Mouse (Mus musculus): ENCODE measurements at regions not wholly inside any gene's neighbourhood (a gene's known extent, or its start where the extent isn't known, plus 50 kb on each side); places are given as distances from the start of the nearest gene placed in this dataset.

DNA sequence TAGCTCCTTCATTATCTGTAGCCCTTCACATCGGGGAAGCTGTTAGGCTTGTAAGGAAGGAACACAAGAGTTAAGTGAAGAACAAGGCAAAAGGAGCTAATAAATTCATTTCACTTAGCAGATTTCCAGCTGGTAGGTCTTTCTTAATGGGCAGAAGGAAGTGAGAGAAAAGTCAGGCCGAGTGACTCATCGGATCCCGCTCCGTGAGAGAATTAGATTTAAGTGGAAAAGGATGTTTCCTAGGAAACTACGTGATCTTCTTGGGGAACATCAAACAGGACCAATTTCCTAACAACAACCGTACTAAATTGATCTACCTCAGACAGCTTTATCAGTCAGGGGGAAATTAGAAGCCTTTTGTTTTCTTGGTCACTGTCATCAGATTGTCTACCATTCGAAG is 625.4 kb upstream of the Arpp21 start:
- 52% methylated on average over 8 of the region's 8 CpGs for WGBS
- no peak for ATAC-seq

DNA sequence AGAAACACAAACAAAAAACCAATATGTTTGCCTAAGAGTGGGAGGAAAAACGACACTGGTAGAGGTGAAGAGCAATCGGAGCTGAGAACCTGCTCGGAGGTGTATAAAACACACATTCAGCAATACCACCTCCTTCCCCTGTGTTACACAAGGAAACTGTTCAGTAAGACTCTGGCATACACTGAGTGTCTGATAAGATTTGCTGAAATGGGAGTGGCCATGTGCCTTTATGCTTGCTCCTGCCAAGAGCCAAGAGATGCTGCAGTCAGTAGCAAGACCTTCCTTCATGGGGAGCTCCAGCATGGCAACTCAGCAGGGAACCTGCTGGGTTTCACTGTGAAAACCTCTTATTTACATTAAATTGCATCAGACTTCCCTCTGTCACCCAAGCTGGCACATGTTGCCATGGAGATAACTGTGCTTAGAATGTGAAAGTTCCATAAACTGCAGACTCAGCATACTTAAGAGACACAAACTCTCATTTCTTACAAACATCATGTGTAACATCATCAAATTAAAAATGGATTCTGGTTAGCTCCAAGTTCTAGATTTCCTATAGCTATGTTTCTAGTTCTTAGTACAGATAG is 624.7 kb upstream of the Arpp21 start:
- H3K27ac ChIP-seq (ENCODE audit: low read depth, low read length), result no peak overlapping the region
- H3K9ac ChIP-seq (ENCODE audit: low read depth, low read length), result no peak overlapping the region
- no peak for ATAC-seq
- H3K4me3 ChIP-seq (ENCODE audit: low read length), result no peak overlapping the region
- no peaks in the 10 kb centered on the region for H3K27me3 ChIP-seq (replicated peaks; ENCODE audit: control insufficient read depth, insufficient read depth, low read length)
- no peaks in the 10 kb centered on the region for H3K9me3 ChIP-seq (ENCODE audit: control insufficient read depth, low read length)
- WGBS, result 86% methylated on average over 3 of the region's 3 CpGs
- no peaks in the 10 kb centered on the region for H3K36me3 ChIP-seq (ENCODE audit: control insufficient read depth, insufficient read depth, low read length)
- peaks cover 5% of the 10 kb centered on the region for H3K4me1 ChIP-seq (ENCODE audit: control insufficient read depth, insufficient read depth, low read depth, low read length)
- no peak overlapping the region for H3K4me2 ChIP-seq (ENCODE audit: low read length)

More for the DNA sequence above, 625.4 kb upstream of the Arpp21 start:
- no peak overlapping the region for H3K9ac ChIP-seq (ENCODE audit: low read depth, low read length)
- H3K4me1 ChIP-seq (ENCODE audit: control insufficient read depth, insufficient read depth, low read depth, low read length), result peaks cover 5% of the 10 kb centered on the region
- H3K4me3 ChIP-seq (ENCODE audit: low read length), result no peak overlapping the region
- no peaks in the 10 kb centered on the region for H3K9me3 ChIP-seq (ENCODE audit: control insufficient read depth, low read length)
- H3K27me3 ChIP-seq (replicated peaks; ENCODE audit: control insufficient read depth, insufficient read depth, low read length), result no peaks in the 10 kb centered on the region
- no peaks in the 10 kb centered on the region for H3K36me3 ChIP-seq (ENCODE audit: control insufficient read depth, insufficient read depth, low read length)
- H3K4me2 ChIP-seq (ENCODE audit: low read length), result no peak overlapping the region
- H3K27ac ChIP-seq (ENCODE audit: low read depth, low read length), result no peak overlapping the region

DNA sequence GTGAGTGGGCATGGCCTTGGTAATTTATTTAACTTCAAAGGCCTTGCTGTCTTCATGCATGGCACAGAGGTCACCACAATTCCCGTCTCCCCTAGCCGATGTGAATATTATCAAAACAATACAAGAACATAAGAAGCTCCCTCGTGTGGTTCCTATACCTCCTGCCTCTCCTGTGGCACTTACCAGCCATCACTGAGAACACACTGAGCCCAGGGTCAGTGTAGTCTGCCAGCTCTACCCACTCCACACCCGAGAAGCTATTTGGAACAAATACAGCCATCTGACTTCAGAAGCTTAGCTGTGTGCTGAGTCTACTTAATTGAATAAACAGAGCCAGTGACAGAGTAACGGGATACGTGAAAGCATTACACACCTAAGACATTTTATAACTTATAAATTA is 605.7 kb upstream of the Arpp21 start:
- Histone ChIP-seq H3K36me3 (ENCODE audit: control insufficient read depth, insufficient read depth, low read length) (no peaks in the 10 kb centered on the region), H3K27ac (ENCODE audit: low read depth, low read length) (no peak overlapping the region), H3K4me3 (ENCODE audit: low read length) (no peak overlapping the region), H3K9ac (ENCODE audit: low read depth, low read length) (no peak overlapping the region), H3K4me2 (ENCODE audit: low read length) (no peak overlapping the region), H3K9me3 (ENCODE audit: control insufficient read depth, low read length) (no peaks in the 10 kb centered on the region), H3K4me1 (ENCODE audit: control insufficient read depth, insufficient read depth, low read depth, low read length) (no peaks in the 10 kb centered on the region), H3K27me3 (replicated peaks; ENCODE audit: control insufficient read depth, insufficient read depth, low read length) (no peaks in the 10 kb centered on the region)
- ATAC-seq, result no peak
- WGBS, result 58% methylated on average over 6 of the region's 6 CpGs

DNA sequence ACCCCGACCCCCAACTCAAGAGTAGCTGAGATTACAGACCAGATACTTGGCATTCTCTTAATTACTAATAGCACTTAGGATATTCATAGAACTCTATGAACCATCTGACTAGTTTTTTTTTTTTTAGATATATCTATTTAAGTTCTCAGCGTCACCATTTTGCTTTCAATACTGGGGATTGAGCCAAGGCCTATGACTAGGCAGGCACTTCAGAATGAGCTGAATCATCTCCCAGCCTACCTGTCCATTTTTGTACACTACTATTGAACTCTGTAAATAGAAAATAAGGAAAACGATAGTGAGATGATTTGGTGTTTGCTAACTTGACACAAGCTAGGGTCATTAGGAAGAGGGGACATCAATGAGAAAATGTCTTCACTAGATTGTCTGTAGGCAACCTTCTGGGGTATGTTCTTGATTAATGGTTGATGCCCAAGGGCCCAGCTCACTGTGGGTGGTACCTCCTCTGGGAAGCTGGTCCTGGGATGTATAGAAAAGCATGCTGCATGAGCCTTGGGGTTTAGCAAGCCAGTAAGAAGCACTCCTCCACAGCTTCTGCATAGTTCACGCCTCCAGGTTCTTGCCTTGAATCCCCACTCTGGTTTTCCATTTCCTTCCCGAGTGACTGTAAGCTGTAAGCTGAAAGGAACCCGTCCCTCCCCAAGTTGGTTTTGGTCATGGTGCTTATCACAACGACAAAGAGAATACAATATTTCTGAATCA is 603.5 kb upstream of the Arpp21 start:
- H3K9me3 ChIP-seq (ENCODE audit: control insufficient read depth, low read length), result no peaks in the 10 kb centered on the region
- H3K4me3 ChIP-seq (ENCODE audit: low read length), result no peak overlapping the region
- H3K27ac ChIP-seq (ENCODE audit: low read depth, low read length), result no peak overlapping the region
- no peak overlapping the region for H3K4me2 ChIP-seq (ENCODE audit: low read length)
- H3K36me3 ChIP-seq (ENCODE audit: control insufficient read depth, insufficient read depth, low read length), result no peaks in the 10 kb centered on the region
- H3K27me3 ChIP-seq (replicated peaks; ENCODE audit: control insufficient read depth, insufficient read depth, low read length), result no peaks in the 10 kb centered on the region
- WGBS, result 84% methylated on average over 7 of the region's 7 CpGs
- H3K9ac ChIP-seq (ENCODE audit: low read depth, low read length), result no peak overlapping the region
- no peak for ATAC-seq
- no peaks in the 10 kb centered on the region for H3K4me1 ChIP-seq (ENCODE audit: control insufficient read depth, insufficient read depth, low read depth, low read length)

DNA sequence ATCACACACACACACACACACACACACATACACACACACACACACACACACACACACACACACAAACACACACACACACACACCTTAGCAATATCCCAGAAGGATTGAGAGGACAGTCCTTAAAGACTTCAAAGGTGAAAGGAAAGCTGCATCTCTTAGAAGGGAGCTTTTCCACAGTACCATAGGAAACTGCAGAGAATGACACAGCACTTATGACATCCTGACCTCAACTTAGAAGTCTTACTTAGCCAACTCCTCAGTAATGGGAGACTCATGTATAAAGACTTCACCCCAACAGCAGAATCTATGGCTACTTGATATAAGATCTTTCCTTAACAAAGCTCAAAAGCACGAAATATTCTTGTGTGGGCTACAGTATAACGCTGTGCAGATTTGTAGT is 601.8 kb upstream of the Arpp21 start:
- 93% methylated on average over 2 of the region's 2 CpGs for WGBS
- Histone ChIP-seq H3K9ac (ENCODE audit: low read depth, low read length) (no peak overlapping the region), H3K9me3 (ENCODE audit: control insufficient read depth, low read length) (no peaks in the 10 kb centered on the region), H3K27me3 (replicated peaks; ENCODE audit: control insufficient read depth, insufficient read depth, low read length) (no peaks in the 10 kb centered on the region), H3K36me3 (ENCODE audit: control insufficient read depth, insufficient read depth, low read length) (no peaks in the 10 kb centered on the region), H3K4me2 (ENCODE audit: low read length) (no peak overlapping the region), H3K27ac (ENCODE audit: low read depth, low read length) (no peak overlapping the region), H3K4me3 (ENCODE audit: low read length) (no peak overlapping the region), H3K4me1 (ENCODE audit: control insufficient read depth, insufficient read depth, low read depth, low read length) (no peaks in the 10 kb centered on the region)
- ATAC-seq, result no peak

DNA sequence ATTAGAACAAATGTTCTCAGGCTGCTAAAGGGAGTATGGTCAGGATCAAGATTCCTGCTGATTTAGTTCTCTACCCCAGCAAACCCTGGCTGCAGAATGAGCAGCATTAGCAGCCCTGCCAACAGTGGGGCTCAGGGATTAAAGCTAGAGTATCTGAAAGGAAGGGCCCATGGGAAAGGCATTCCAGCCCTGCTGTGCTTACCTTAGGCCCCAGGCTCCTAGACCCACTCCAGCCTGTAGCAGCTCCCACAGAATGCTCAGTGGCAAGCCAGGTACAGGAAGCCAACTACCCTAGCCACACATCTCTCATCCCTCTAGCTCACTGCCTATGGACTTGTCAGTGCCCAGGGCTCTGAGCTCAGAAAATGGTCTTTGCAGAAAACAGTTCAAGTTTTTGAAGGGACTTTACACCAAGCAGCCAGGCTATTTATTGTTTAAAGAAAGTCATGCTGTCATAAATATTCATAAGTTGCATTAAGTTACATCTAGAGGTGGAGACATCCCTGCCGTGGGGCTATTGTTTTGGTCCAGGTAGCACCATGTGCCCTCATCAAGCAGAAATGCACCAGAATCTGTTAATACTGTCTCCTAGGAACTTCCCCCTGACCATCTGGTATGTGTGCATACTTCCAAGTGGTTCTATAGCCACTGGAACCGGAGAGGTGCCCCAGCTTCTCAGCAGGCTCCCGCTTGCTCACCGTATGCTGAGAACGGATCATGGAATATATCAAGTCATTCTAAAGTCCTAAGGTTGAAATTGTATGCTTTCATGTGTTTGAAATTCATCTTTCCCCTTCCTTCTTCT is 598.9 kb upstream of the Arpp21 start:
- no peak for ATAC-seq
- H3K27me3 ChIP-seq (replicated peaks; ENCODE audit: control insufficient read depth, insufficient read depth, low read length), result no peaks in the 10 kb centered on the region
- no peaks in the 10 kb centered on the region for H3K36me3 ChIP-seq (ENCODE audit: control insufficient read depth, insufficient read depth, low read length)
- no peak overlapping the region; the same call in 1 of the 2 replicates for H3K27ac ChIP-seq (ENCODE audit: low read depth, low read length)
- 63% methylated on average over 5 of the region's 5 CpGs for WGBS
- H3K9ac ChIP-seq (ENCODE audit: low read depth, low read length), result no peak overlapping the region
- no peaks in the 10 kb centered on the region for H3K9me3 ChIP-seq (ENCODE audit: control insufficient read depth, low read length)
- H3K4me1 ChIP-seq (ENCODE audit: control insufficient read depth, insufficient read depth, low read depth, low read length), result no peaks in the 10 kb centered on the region; the same call in 1 of the 2 replicates
- H3K4me3 ChIP-seq (ENCODE audit: low read length), result no peak overlapping the region
- H3K4me2 ChIP-seq (ENCODE audit: low read length), result no peak overlapping the region

DNA sequence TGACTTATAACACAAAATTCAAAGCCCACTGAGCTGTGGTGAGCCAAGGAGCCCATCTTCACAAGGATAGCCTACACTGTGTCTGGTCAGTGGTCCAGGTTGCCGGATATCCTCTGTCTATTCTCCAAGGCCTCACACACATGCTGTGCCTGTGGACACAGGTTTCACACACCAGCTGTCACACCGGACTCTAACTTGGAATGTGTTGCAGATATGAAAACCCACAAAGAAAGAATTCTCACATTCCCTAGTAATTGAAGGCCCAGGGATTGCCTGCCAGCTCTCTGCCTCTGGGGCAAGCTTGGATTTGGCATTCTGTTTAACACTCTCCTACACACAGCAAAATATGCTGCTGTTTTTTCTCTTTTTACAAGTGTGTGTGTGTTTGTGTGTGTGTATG is 595.4 kb upstream of the Arpp21 start:
- no peak for ATAC-seq
- H3K9me3 ChIP-seq (ENCODE audit: control insufficient read depth, low read length), result no peaks in the 10 kb centered on the region
- no peaks in the 10 kb centered on the region; the same call in 1 of the 2 replicates for H3K4me1 ChIP-seq (ENCODE audit: control insufficient read depth, insufficient read depth, low read depth, low read length)
- no peak overlapping the region for H3K4me3 ChIP-seq (ENCODE audit: low read length)
- no peaks in the 10 kb centered on the region for H3K36me3 ChIP-seq (ENCODE audit: control insufficient read depth, insufficient read depth, low read length)
- no peak overlapping the region for H3K9ac ChIP-seq (ENCODE audit: low read depth, low read length)
- H3K27me3 ChIP-seq (replicated peaks; ENCODE audit: control insufficient read depth, insufficient read depth, low read length), result no peaks in the 10 kb centered on the region
- 75% methylated on average over 2 of the region's 2 CpGs for WGBS
- H3K27ac ChIP-seq (ENCODE audit: low read depth, low read length), result no peak overlapping the region
- H3K4me2 ChIP-seq (ENCODE audit: low read length), result no peak overlapping the region

DNA sequence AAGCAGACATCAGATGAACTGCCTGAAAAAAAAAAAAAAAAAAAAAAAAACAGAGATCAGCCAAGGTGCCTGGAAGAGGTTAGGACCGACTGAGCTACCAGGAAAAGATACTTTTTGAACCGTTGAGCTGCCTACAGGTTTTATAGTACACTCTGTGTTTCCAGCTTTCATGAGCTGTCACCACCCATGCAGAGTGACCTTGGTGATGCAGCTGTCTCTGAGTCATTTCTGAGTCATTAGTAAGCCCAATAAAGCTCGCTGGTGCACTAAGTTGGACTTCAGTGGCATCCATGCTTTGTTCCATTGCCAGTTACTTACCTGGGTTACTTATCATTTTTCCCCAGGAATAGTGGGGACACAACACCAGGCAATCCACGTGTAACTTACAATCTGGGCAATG is 592.9 kb upstream of the Arpp21 start:
- Histone ChIP-seq H3K4me1 (ENCODE audit: control insufficient read depth, insufficient read depth, low read depth, low read length) (no peaks in the 10 kb centered on the region; the same call in 1 of the 2 replicates), H3K9ac (ENCODE audit: low read depth, low read length) (no peak overlapping the region), H3K36me3 (ENCODE audit: control insufficient read depth, insufficient read depth, low read length) (no peaks in the 10 kb centered on the region), H3K4me2 (ENCODE audit: low read length) (no peak overlapping the region), H3K9me3 (ENCODE audit: control insufficient read depth, low read length) (no peaks in the 10 kb centered on the region), H3K27ac (ENCODE audit: low read depth, low read length) (no peak overlapping the region), H3K4me3 (ENCODE audit: low read length) (no peak overlapping the region), H3K27me3 (replicated peaks; ENCODE audit: control insufficient read depth, insufficient read depth, low read length) (no peaks in the 10 kb centered on the region)
- 89% methylated on average over 4 of the region's 4 CpGs for WGBS
- no peak for ATAC-seq

DNA sequence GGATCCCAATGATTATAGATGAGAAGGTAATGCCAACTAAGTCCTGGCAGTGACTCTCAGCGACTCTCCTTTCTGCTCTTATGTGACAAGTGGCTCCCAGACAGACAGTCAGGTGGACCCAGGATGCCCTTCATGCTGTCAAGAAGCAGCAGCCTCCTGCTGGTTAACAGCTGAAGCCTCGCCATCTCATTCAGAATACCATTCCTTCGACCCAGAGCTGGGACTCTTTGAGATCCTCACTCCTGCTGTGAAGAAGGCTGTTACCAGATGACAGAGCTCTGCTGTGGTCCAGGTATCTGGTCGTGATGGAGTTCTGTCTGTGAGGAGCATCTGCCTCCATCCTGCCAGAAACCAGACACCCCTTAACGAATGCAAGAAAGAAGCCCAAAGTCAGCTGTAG is 590.9 kb upstream of the Arpp21 start:
- no peaks in the 10 kb centered on the region for H3K9me3 ChIP-seq (ENCODE audit: control insufficient read depth, low read length)
- 35% methylated on average over 5 of the region's 5 CpGs for WGBS

More for the DNA sequence above, 590.9 kb upstream of the Arpp21 start:
- no peak overlapping the region for H3K4me2 ChIP-seq (ENCODE audit: low read length)
- no peak for ATAC-seq
- no peak overlapping the region for H3K27ac ChIP-seq (ENCODE audit: low read depth, low read length)
- no peak overlapping the region for H3K4me3 ChIP-seq (ENCODE audit: low read length)
- H3K36me3 ChIP-seq (ENCODE audit: control insufficient read depth, insufficient read depth, low read length), result no peaks in the 10 kb centered on the region
- H3K4me1 ChIP-seq (ENCODE audit: control insufficient read depth, insufficient read depth, low read depth, low read length), result no peaks in the 10 kb centered on the region; the same call in 1 of the 2 replicates
- H3K9ac ChIP-seq (ENCODE audit: low read depth, low read length), result no peak overlapping the region
- H3K27me3 ChIP-seq (replicated peaks; ENCODE audit: control insufficient read depth, insufficient read depth, low read length), result no peaks in the 10 kb centered on the region

Data from hindbrain, embryonic 16.5 days (tissue).